In genomic region chr3:146009859-146010645, GRCm38 (mm10) we compare ENCODE assay signal across 9 mouse cellular contexts. TPM values are rescaled to one million over a fixed set of nuclear protein-coding genes. Genes with fewer than 3 reads are reported as not detected.
DNase-seq lines count a peak whose midpoint lies in the region; ATAC-seq lines count a peak whose summit lies in the region.
"Had no signal": no experiment of that assay in that cellular context is flagged by ENCODE, and none has a peak within 500 bp of the region (broad histone marks: within the 10 kb centered on the region; RNA-seq: fewer than 3 reads in every experiment).

No protein-coding gene starts in this region.

- peaks cover 38% of the 10 kb centered on the region for H3K36me3 ChIP-seq in hindbrain, embryonic 10.5 days
- H3K36me3 ChIP-seq in hindbrain, embryonic 13.5 days: peaks cover 9% of the 10 kb centered on the region; the same call in 1 of the 2 replicates
- peaks cover 44% of the 10 kb centered on the region for H3K36me3 ChIP-seq in limb, embryonic 12.5 days

- 83% methylated on average over 20 of the region's 20 CpGs for WGBS in hindbrain, embryonic 10.5 days
- WGBS in hindbrain, embryonic 13.5 days: 67% methylated on average over 20 of the region's 20 CpGs
- WGBS in limb, embryonic 12.5 days: 58% methylated on average over 17 of the region's 20 CpGs

- no peaks in the 10 kb centered on the region for H3K9me3 ChIP-seq in hindbrain, embryonic 10.5 days
- H3K9me3 ChIP-seq in hindbrain, embryonic 13.5 days: no peaks in the 10 kb centered on the region
- no peaks in the 10 kb centered on the region for H3K9me3 ChIP-seq in limb, embryonic 12.5 days

- ATAC-seq in hindbrain, embryonic 13.5 days (ENCODE audit: low FRiP score): no peak
- ATAC-seq in limb, embryonic 12.5 days (ENCODE audit: insufficient number of reproducible peaks, insufficient read depth, low FRiP score, low TSS enrichment, low read depth): peak; percentile 76; the same call in 1 of the 2 replicates

- H3K4me2 ChIP-seq in hindbrain, embryonic 13.5 days: no peak overlapping the region
- no peak overlapping the region for H3K4me2 ChIP-seq in limb, embryonic 12.5 days

- 0 out of 2 replicates have a peak overlapping the region, but pooled peaks have one; percentile 35 for H3K27ac ChIP-seq in hindbrain, embryonic 10.5 days
- no peak overlapping the region for H3K27ac ChIP-seq in hindbrain, embryonic 13.5 days
- H3K27ac ChIP-seq in limb, embryonic 12.5 days: peak overlapping the region; percentile 72

- peaks cover 11% of the 10 kb centered on the region for H3K4me1 ChIP-seq in hindbrain, embryonic 10.5 days (replicated peaks)
- H3K4me1 ChIP-seq in hindbrain, embryonic 13.5 days (replicated peaks): peaks cover 6% of the 10 kb centered on the region; the same call in 1 of the 2 replicates
- H3K4me1 ChIP-seq in limb, embryonic 12.5 days (replicated peaks): peaks cover 12% of the 10 kb centered on the region

- no peak for DNase-seq in hindbrain, embryonic 10.5 days (ENCODE audit: low spot score)
- peak; percentile 73 for DNase-seq in NIH3T3 (ENCODE audit: low read depth)
- peak; percentile 16 to 30 for DNase-seq in gastrocnemius, adult 8-10 months (ENCODE audit: low spot score in 2 of 2)
- no peak for DNase-seq in B cell, adult 2 months
- no peak for DNase-seq in testis, postnatal 10 days (ENCODE audit: low spot score)
- DNase-seq in cerebellum, adult 11-12 months: no peak
- DNase-seq: cerebellum, postnatal 25 days had no signal

- H3K4me3 ChIP-seq in hindbrain, embryonic 10.5 days: no peak overlapping the region
- H3K4me3 ChIP-seq in hindbrain, embryonic 13.5 days: no peak overlapping the region
- H3K4me3 ChIP-seq in limb, embryonic 12.5 days (replicated peaks): no peak overlapping the region

- H3K27me3 ChIP-seq in hindbrain, embryonic 10.5 days (ENCODE audit: insufficient read depth, poor library complexity, severe bottlenecking): no peaks in the 10 kb centered on the region
- no peaks in the 10 kb centered on the region for H3K27me3 ChIP-seq in hindbrain, embryonic 13.5 days
- H3K27me3 ChIP-seq in limb, embryonic 12.5 days: no peaks in the 10 kb centered on the region

- H3K9ac ChIP-seq in hindbrain, embryonic 13.5 days: no peak overlapping the region
- no peak overlapping the region for H3K9ac ChIP-seq in limb, embryonic 12.5 days (replicated peaks)

RNA-seq across cellular contexts. Expression of gene Syde2, which starts 22.4 kb away (rescaled TPM):
- polyA plus RNA-seq in hindbrain, embryonic 10.5 days (2016; fragmentation: Nextera tagmentation; extraction: Ambion mirVana): 0.92 and 1.3 TPM in 2 replicates
- 0.31 and 0.36 TPM in 2 replicates for polyA plus RNA-seq in hindbrain, embryonic 13.5 days (2015; fragmentation: Nextera tagmentation; extraction: Ambion mirVana)
- total RNA-seq in gastrocnemius, adult 8-10 months (2022): 1 to 10 TPM in 1 of 4 experiments, under 1 TPM in 3; 0.56 to 1.2 (median 0.82) TPM
- 2.5 and 3.3 TPM in 2 replicates for polyA plus RNA-seq in limb, embryonic 12.5 days (2016; fragmentation: Nextera tagmentation; extraction: Ambion mirVana)

Comparison
In these comparisons a context has a peak if more than half of its experiments do, and no peak if none do; other contexts are left out.
1. DNase-seq: peak in NIH3T3 (single experiment) and gastrocnemius, adult 8-10 months (2 of 2); none in hindbrain, embryonic 10.5 days (single experiment), B cell, adult 2 months (0 of 2), testis, postnatal 10 days (single experiment) and cerebellum, adult 11-12 months (single experiment).